Mouse (Mus musculus) midbrain, embryonic 16.5 days (tissue): ENCODE data around the gene Kdm2a. TPM values are rescaled to one million over a fixed set of nuclear protein-coding genes. Genes with fewer than 3 reads are reported as not detected.

Source experiments
- ATAC-seq: fragments of 200-750 bp; cut with Nextera tagmentation; 2 replicates; pipeline ENCODE4 v1.8.0; 2017; ENCODE audit warnings: moderate TSS enrichment
- H3K27ac ChIP-seq: fragments of 300-500 bp; sonication (generic); 2 replicates; pipeline ENCODE4 v1.5.1; 2014; ENCODE audit warnings: mild to moderate bottlenecking, low read length, mixed read lengths
- H3K27me3 ChIP-seq: fragments of 300-500 bp; sonication (generic); 2 replicates; pipeline ENCODE4 v1.6.1; 2014; ENCODE audit warnings: low read depth, low read length, mixed read lengths; ENCODE audit not compliant: control insufficient read depth, insufficient read depth
- H3K36me3 ChIP-seq: fragments of 300-500 bp; sonication (generic); 2 replicates; pipeline ENCODE4 v1.6.1; 2014; ENCODE audit warnings: mild to moderate bottlenecking, low read length, moderate library complexity, mixed read lengths; ENCODE audit not compliant: control insufficient read depth, insufficient read depth
- H3K4me1 ChIP-seq: fragments of 300-500 bp; sonication (generic); 2 replicates; pipeline ENCODE4 v1.6.1; 2014; ENCODE audit warnings: mild to moderate bottlenecking, low read length, mixed read lengths; ENCODE audit not compliant: control insufficient read depth, insufficient read depth
- H3K4me2 ChIP-seq: fragments of 300-500 bp; sonication (generic); 2 replicates; pipeline ENCODE4 v1.6.1; 2014; ENCODE audit warnings: mild to moderate bottlenecking, low read length, mixed read lengths
- H3K4me3 ChIP-seq: fragments of 300-500 bp; sonication (generic); 2 replicates; pipeline ENCODE4 v1.5.1; 2014; ENCODE audit warnings: low read depth, mild to moderate bottlenecking, low read length, moderate library complexity, mixed read lengths
- H3K9ac ChIP-seq: fragments of 300-500 bp; sonication (generic); 2 replicates; pipeline ENCODE4 v1.6.1; 2014; ENCODE audit warnings: low read depth, low read length, mixed read lengths
- H3K9me3 ChIP-seq: fragments of 300-500 bp; sonication (generic); replicated peaks from 2 replicates; pipeline ENCODE4 v1.6.1; 2014; ENCODE audit warnings: mild to moderate bottlenecking, low read length, mixed read lengths; ENCODE audit not compliant: control insufficient read depth, poor library complexity, severe bottlenecking
- WGBS: fragments of 180-500 bp; shearing (Covaris S2); extraction: QIAGEN DNeasy Blood & Tissue Kit; methylation state at CpG from one replicate; pipeline ENCODE4 v1.1.7; 2014; 5-methylcytosine and 5-hydroxymethylcytosine counted together
- polyA plus RNA-seq: library from polyadenylated mRNA; unstranded; fragments of >200 nt; fragmentation: Nextera tagmentation; extraction: Ambion mirVana; gene quantifications from 2 replicates; pipeline ENCODE4 v1.2.1, GENCODE M21; 2015

Gene Kdm2a
- polyA plus RNA-seq, 1 experiment from 2014 or later: 32.1 TPM

DNA sequence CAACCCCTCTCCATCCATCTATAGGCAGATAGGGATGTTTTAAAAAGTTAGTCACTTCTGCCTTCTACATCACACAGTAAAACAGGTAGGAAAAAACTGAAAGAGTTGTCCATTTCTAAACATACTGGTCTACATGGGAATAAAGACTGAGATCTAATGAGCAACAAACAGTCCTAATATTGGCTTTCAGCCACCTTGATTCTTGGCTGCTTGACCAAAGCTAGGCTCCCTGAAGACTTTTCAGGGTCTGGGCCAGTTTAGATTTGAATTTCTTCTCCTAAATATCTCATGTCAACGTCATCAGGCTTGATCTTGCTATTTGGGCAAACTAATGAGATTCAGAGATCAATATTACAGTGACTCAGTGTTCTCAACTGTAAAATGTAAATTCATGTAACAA lies 71.2 kb downstream of the Kdm2a start:
- peaks cover 4% of the 10 kb centered on the region for H3K4me1 ChIP-seq
- H3K9ac ChIP-seq: no peak overlapping the region
- no peak for ATAC-seq
- H3K36me3 ChIP-seq: peaks cover 40% of the 10 kb centered on the region
- H3K27ac ChIP-seq: no peak overlapping the region
- H3K4me3 ChIP-seq: no peak overlapping the region
- no peaks in the 10 kb centered on the region for H3K27me3 ChIP-seq
- no peak overlapping the region for H3K4me2 ChIP-seq
- WGBS: 76% methylated on average over 1 of the region's 1 CpGs
- no peaks in the 10 kb centered on the region for H3K9me3 ChIP-seq

DNA sequence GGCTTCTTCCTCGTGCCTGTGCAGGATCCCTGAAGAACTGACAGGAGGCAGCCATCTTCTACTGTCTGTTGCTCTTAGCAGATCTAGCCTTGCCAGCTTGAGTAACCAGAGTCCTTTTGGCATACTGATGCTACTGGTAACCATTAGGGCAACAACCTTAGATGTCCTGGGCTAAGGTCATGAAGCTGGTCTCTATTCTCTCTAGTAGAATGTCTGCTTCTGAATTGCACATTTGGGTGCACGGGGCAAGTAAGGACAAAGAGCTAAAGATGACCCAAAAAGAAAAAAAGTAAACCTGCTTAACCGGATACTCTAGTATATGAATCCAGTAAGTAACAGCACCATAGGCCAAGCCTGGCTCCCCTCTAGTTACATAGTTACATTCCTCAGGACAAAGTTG lies 72.0 kb downstream of the Kdm2a start:
- Histone ChIP-seq H3K27me3 (no peaks in the 10 kb centered on the region), H3K36me3 (peaks cover 47% of the 10 kb centered on the region), H3K9me3 (no peaks in the 10 kb centered on the region), H3K4me3 (no peak overlapping the region), H3K9ac (no peak overlapping the region), H3K4me2 (no peak overlapping the region), H3K4me1 (no peaks in the 10 kb centered on the region), H3K27ac (no peak overlapping the region)
- 94% methylated on average over 3 of the region's 3 CpGs for WGBS
- ATAC-seq: no peak

DNA sequence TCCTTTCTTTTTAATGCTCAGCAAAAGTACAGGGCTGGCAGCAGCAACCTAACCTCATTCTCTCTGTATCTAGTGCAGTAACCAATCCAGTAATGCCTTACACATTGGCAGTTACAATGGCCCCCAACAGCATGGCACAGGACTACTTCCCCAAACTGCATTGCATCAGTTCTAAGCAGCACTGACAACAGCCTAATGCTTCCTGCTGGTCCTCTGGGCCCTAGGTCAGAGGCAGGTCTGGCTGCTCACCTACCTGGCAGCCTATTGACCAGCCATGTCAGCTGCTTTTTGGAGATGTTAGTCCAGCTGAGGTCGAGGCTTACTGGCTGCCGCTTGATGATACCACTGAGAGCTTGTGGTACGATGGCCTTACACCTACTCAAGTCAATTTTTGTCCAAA lies 76.0 kb downstream of the Kdm2a start:
- H3K27ac ChIP-seq: no peak overlapping the region
- H3K27me3 ChIP-seq: no peaks in the 10 kb centered on the region
- WGBS: 90% methylated on average over 3 of the region's 3 CpGs
- H3K4me1 ChIP-seq: no peaks in the 10 kb centered on the region
- no peak for ATAC-seq
- no peak overlapping the region for H3K9ac ChIP-seq
- no peak overlapping the region for H3K4me3 ChIP-seq
- no peak overlapping the region for H3K4me2 ChIP-seq
- no peaks in the 10 kb centered on the region for H3K9me3 ChIP-seq
- peaks cover 68% of the 10 kb centered on the region for H3K36me3 ChIP-seq

DNA sequence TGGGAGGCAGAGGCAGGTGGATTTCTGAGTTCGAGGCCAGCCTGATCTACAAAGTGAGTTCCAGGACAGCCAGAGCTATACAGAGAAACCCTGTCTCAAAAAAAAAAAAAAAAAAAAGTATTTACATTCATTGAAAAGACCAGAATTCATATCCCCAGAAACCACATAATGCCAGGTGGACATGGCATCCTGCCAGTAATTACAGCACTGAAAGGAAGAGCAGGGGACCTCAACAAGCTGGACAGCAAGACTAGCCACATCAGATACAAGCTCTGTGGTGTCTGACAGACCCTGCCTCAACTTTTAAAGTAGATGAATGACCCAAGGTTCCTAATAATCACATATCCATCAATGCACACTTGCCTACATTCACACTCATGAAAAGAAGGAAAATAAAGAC lies 76.5 kb downstream of the Kdm2a start:
- ATAC-seq: no peak

DNA sequence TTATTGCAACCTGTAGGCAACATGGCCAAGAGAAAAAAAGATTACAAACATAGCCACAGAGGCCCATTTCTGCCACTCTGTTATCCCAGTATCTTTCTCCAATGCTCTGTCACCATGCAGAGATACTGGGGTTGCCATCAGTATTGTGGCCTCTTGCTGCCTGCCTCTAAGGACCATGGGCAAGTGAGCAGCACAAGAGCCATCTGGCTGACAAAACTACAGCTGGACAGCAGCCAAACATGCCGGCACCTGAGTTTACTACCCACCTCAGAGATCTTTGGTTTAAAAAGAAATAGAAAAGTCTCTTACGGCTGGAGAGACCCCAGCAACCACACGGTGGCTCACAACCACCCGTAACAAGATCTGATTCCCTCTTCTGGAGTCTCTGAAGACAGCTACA lies 78.8 kb downstream of the Kdm2a start:
- WGBS: 86% methylated on average over 4 of the region's 4 CpGs
- Histone ChIP-seq H3K27ac (no peak overlapping the region), H3K4me2 (no peak overlapping the region), H3K4me3 (no peak overlapping the region), H3K27me3 (no peaks in the 10 kb centered on the region), H3K9me3 (no peaks in the 10 kb centered on the region), H3K4me1 (no peaks in the 10 kb centered on the region), H3K9ac (no peak overlapping the region), H3K36me3 (peaks cover 49% of the 10 kb centered on the region)
- ATAC-seq: no peak

More for the DNA sequence above, 76.5 kb downstream of the Kdm2a start:
- no peaks in the 10 kb centered on the region for H3K27me3 ChIP-seq
- no peak overlapping the region for H3K4me3 ChIP-seq
- 100% methylated on average over 1 of the region's 1 CpGs for WGBS
- H3K9ac ChIP-seq: no peak overlapping the region
- H3K4me2 ChIP-seq: no peak overlapping the region
- peaks cover 66% of the 10 kb centered on the region for H3K36me3 ChIP-seq
- no peaks in the 10 kb centered on the region for H3K4me1 ChIP-seq
- H3K9me3 ChIP-seq: no peaks in the 10 kb centered on the region
- no peak overlapping the region for H3K27ac ChIP-seq

DNA sequence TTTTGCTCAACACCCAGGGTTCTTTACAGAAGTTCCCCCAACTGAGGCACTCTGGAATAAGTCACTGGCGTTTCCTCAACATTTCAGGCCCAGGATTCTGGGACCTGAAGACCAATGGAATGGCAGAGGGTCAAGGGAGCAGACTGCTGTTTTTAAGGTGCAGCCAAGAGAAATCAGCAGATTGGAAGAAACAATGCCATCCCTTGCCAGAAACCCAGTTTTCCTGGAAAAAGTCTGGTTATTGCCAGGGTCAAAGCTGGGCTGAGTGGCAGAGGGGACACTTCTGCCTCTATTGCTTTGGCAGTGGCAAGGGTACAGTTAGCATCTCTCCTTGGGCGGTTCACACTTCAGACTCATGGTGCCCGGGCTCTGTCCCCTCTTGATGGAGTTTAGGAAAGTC lies 80.9 kb downstream of the Kdm2a start:
- Histone ChIP-seq H3K27me3 (no peaks in the 10 kb centered on the region), H3K9me3 (no peaks in the 10 kb centered on the region), H3K4me3 (no peak overlapping the region), H3K36me3 (peaks cover 45% of the 10 kb centered on the region), H3K4me2 (no peak overlapping the region), H3K9ac (no peak overlapping the region), H3K27ac (no peak overlapping the region), H3K4me1 (no peaks in the 10 kb centered on the region)
- WGBS: 98% methylated on average over 3 of the region's 3 CpGs
- ATAC-seq: no peak

DNA sequence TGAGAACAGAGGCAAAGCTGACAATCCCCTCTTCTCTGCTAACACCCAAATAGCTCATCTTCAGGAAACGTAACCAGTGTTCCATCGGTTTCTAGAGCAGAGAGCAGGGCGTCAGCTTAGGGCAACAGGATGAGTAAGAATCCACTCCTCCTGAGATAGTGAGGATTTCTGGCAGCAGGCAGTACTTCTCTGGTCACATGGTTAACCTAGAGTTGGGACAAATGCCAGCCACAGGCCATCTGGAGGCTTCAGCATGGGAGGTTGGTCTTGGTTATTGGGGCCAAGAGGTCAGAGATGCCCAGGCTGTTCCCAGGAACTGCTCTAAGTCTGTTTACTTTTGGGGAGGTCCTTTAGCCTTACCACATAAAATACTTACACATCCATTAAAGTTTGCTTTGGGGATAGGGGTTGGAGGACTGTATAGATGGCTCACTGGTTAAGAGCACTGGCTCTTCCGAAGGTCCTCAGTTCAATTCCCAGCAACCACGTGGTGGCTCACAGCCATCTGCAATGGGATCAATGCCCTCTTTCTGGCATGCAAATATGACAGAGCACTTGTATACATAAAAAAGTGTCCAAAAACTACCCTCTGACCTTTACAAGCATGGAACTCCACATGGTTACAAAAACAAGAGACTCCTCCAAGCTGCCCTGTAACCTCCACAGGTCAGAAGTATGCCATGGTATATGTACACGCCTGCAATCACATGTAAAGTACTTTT lies 82.7 kb downstream of the Kdm2a start:
- no peak for ATAC-seq
- WGBS: 80% methylated on average over 6 of the region's 6 CpGs
- H3K9ac ChIP-seq: no peak overlapping the region
- no peak overlapping the region for H3K4me3 ChIP-seq
- peaks cover 28% of the 10 kb centered on the region for H3K36me3 ChIP-seq
- no peak overlapping the region for H3K27ac ChIP-seq
- H3K27me3 ChIP-seq: no peaks in the 10 kb centered on the region
- H3K4me1 ChIP-seq: no peaks in the 10 kb centered on the region
- no peaks in the 10 kb centered on the region for H3K9me3 ChIP-seq
- H3K4me2 ChIP-seq: no peak overlapping the region

DNA sequence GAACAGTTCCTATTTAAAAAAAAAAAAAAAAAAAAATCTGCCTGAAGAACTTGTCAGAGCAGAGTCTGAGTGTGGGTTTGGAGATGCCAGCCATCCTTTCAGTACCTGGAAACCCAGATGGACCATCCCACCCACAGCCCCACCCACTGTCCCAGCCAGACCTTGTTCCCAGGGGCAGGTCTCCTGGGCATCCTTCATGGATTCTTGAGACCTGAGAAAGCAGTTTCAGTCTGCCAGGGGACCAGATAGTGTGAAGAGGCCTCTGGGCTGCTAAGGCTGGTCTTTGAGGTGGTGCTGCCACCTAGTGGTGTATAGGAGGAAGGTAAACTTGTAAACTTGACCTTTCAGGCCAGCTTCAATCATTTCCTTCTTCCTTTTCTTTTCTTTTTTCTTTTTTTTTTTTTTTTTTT lies 88.3 kb downstream of the Kdm2a start:
- Histone ChIP-seq H3K9me3 (no peaks in the 10 kb centered on the region), H3K36me3 (peaks cover 3% of the 10 kb centered on the region; the same call in 1 of the 2 replicates), H3K9ac (no peak overlapping the region), H3K4me1 (peaks cover 17% of the 10 kb centered on the region), H3K27me3 (no peaks in the 10 kb centered on the region), H3K27ac (no peak overlapping the region), H3K4me3 (no peak overlapping the region), H3K4me2 (no peak overlapping the region)
- no peak for ATAC-seq

DNA sequence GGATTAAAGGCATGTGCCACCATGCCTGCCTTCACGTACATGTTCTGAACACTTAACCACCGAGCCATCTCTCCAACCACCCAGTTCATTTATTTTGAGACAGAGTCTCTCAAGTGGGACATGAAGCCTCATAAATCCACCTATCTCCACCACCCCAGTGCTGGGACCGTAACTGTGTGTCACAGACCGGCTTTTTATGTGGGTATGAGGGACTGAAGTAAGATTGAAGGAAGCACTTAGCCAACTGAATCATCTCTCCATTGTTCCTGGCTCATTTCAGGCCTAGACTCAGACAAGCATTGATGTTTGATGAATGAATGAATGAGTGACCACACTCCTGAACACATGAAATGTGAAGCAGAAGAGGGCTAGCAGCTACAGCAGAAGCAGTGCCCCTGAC lies 88.8 kb downstream of the Kdm2a start:
- peaks cover 3% of the 10 kb centered on the region; the same call in 1 of the 2 replicates for H3K36me3 ChIP-seq
- no peak overlapping the region for H3K27ac ChIP-seq
- H3K9me3 ChIP-seq: no peaks in the 10 kb centered on the region
- 97% methylated on average over 4 of the region's 4 CpGs for WGBS
- ATAC-seq: no peak
- H3K27me3 ChIP-seq: no peaks in the 10 kb centered on the region
- peaks cover 21% of the 10 kb centered on the region for H3K4me1 ChIP-seq
- no peak overlapping the region for H3K4me2 ChIP-seq
- H3K4me3 ChIP-seq: no peak overlapping the region
- H3K9ac ChIP-seq: no peak overlapping the region
